Mouse (Mus musculus): ENCODE measurements at regions not wholly inside any gene's neighbourhood (a gene's known extent, or its start where the extent isn't known, plus 50 kb on each side); places are given as distances from the start of the nearest gene placed in this dataset.

GRCm38 (mm10) chr16:62681880-62682279 lies 104.7 kb downstream of the Nsun3 start:
- DNase-seq, result no peak

- DNase-seq, result no peak
These were observed 109.8 kb downstream of the Nsun3 start for GRCm38 (mm10) chr16:62676815-62677214.

- DNase-seq, result no peak
These were observed 129.2 kb downstream of the Nsun3 start for GRCm38 (mm10) chr16:62657383-62657782.

GRCm38 (mm10) chr16:62654436-62654835 lies 132.2 kb downstream of the Nsun3 start:
- DNase-seq, result no peak

DNA sequence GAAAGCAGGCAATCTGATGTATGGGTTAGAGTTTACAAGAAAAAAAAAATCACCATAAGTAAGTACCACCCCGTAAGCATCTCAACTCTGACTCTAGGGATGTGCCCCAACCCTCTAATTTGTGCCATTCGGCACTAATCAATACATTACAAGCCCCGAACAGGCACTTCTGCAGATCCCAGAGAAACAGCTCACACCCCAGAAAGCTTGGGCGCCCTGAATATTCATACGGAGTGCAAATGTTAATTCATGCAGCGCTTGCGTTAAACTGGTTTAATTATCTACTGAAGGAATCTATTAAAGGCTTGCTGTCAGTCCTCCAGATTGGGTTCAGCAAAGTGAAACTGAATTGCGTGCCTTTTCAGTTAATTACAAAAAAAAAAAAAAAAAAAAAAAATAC lies 132.8 kb downstream of the Nsun3 start:
- DNase-seq, result no peak

- no peak for DNase-seq
These were observed 133.7 kb downstream of the Nsun3 start for GRCm38 (mm10) chr16:62652769-62653465.

DNA sequence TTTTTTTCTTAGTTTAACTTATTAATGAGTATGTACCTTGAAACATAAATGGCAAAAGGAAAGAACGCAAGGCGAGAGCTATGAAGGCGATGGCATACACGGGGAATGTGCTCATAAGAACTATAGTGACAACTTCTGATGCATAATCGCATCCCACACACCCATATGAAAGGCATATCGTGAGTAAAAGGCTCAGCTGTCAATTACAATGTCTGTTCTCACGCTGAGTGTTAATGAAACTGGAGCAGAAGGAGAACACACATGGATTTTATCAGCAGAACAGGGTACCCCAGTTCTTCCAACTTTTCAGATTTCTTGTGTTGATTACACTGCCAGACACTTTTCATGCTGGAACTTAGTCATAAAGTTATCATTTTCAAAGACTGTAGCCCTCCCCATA lies 135.8 kb downstream of the Nsun3 start:
- DNase-seq, result no peak

DNA sequence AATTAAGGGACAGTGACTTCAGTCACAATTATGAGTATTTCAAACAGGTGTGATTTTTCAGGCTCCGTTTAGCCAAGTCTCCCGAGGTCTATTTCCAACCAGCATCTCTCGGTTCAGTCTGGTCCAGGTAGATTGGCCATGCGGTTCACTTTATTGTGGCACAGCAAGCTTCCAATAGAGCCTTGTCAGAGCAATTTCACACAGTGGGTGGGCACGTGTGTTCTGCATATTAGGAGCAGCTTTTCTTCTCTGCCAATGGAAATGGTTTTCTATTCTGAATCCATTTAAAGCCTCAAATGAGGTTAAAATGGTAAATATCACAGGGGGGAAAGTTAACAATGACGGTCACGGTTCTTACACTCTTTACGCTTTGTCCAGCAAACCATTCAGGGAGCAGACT lies 138.3 kb downstream of the Nsun3 start:
- DNase-seq, result no peak

GRCm38 (mm10) chr16:62646113-62646512 lies 140.5 kb downstream of the Nsun3 start:
- no peak for DNase-seq

DNA sequence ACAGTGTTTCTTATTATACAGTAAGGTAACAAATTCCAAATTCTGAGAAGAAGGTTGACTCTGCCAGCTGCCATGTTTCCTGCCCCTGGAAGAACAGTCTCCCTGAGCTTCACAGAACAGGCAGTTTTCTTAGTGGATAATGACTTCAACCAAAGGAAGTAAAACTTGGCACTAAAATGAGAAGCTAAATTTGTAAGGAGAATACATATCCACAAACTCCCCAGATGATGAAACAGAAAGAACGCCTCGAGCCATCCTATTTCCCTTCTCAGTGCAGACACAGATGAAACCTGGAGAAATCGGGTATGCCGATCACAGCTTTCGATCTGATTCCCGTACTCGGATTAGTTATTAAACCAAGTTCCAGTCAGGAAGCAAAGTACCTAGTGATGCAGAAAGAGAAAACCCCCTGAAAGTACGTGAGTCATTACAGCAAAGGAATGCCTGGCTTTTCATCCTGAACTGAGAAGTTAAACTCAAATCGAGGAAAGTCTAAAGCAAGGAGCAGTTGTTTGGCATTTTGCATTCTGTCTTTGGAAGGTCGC lies 143.7 kb downstream of the Nsun3 start:
- no peak for DNase-seq

DNA sequence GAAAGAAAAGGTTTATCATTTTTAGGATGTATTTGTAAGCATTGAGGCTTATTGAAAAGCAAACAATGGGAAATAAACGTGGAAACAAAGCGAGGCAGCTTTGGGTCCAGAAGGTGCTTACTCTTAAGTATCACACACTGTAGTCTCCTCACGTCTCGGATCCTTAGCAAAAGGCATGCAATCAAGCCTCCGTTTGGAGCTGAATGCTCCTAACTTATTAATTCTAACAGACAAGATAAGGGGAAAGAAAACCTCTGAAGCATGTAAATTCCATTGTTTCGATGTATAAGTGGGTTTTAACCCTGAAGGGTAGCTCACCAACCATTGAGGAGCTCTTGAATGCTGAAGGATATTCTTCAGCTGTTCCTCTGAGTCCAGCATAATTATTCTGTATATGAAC lies 162.7 kb downstream of the Nsun3 start:
- DNase-seq, result no peak

DNA sequence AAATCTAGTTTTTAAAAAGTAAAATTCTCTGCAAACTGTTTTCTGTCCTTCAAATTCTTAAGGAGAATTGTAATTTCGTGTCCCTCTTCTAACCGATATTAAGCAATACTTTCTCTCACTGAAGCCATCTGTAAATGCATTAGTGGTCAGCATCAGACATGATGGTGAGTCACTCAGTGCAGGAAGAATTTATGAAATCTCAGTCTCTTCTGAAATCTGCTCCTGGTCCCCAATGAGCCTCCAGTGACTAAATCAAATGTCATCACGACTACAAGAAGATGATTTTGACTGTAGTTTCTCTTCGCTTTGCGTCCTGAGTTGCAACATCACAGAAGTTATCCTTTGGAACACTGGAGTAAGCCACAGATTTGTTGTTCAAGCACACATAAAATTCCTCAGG lies 175.7 kb downstream of the Nsun3 start:
- no peak for DNase-seq

- no peak for DNase-seq
These were observed 178.0 kb downstream of the Nsun3 start for GRCm38 (mm10) chr16:62608617-62609016.

DNA sequence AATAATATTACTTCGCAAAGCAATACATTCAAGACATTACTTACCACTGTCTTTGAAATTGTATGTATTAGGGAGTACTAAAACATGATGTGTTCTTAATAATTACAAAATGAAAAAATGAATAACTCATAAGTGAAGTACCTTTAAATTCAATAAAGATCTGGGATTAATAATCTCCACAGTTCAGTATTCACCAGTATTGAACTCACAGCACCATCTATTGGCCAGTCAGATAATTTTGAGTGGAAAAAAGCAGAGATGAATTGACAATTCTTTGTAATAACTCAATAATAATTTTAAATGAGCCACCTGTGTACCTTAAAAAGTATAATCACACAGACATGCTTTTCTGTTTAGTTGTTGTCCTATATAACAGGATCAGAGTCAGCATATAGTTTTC lies 180.7 kb downstream of the Nsun3 start:
- DNase-seq, result no peak

DNA sequence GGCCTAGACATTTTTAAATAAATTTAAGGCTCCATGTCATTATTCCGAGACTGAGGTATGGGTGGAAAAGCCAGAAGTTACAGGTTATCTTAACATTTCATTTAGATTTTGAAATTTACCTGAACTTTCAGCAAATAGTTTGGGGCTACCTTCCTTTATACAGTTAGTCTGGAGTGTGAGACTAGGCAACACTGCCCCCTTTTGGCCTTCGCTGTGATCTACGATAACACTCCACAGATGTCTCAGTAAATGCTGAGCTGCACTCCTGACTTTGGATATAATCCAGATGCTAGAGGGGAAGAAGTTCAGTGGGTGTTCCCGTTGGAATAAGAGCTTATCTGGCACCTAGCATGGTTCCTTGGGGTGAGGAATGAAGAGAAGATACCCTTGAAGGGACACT lies 224.6 kb downstream of the Nsun3 start:
- no peak for DNase-seq

GRCm38 (mm10) chr16:62543156-62543555 lies 243.5 kb downstream of the Nsun3 start:
- no peak for DNase-seq

- DNase-seq, result no peak
These were observed 248.7 kb downstream of the Nsun3 start for GRCm38 (mm10) chr16:62537730-62538479.

GRCm38 (mm10) chr16:62509321-62509720 lies 277.3 kb downstream of the Nsun3 start:
- DNase-seq, result no peak

GRCm38 (mm10) chr16:62506725-62507482 lies 279.7 kb downstream of the Nsun3 start:
- DNase-seq, result no peak

GRCm38 (mm10) chr16:62500870-62501269 lies 285.7 kb downstream of the Nsun3 start:
- DNase-seq, result no peak

- DNase-seq, result no peak
These were observed 286.3 kb downstream of the Nsun3 start for GRCm38 (mm10) chr16:62500334-62500733.

DNA sequence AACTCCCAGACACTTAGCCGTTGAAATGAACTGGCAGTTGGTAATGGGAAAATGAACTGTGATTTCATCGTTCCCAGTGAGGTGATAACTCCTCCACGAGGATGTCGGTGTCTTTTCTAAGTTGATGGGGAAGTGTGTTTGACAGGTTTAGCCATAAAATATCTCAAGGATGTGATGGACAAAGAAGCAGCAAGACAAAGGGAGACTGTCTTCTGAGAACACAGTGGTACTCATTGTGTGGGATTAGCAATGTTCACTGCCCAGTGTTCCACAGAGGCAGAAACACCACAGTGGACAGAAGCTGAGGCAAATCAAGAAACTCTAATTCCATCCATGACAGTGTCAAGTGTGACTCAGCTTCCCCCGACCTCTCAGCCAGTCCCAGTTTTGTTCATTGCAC lies 287.9 kb downstream of the Nsun3 start:
- DNase-seq, result no peak

- no peak for DNase-seq
These were observed 289.9 kb downstream of the Nsun3 start for GRCm38 (mm10) chr16:62496697-62497096.

DNA sequence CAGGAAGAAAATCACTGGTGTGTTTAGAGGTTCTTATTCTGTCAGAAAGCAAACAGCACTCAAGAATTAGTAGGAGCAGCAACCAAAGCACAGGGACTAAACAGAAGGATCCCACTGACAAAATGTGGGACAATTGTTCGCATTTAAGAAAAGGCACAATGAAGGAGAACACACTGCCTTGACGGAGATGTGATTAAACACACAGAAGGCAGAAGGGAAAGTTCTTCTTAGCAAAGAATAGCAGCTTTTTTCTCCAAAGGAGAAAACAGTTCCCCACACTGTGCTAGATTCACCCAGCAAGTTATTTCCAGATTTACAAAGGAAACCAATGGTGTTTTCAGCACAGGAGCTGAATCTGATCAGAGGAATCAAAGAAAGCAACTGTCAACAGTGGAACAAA lies 316.5 kb downstream of the Nsun3 start:
- no peak for DNase-seq

Measured in cerebellum, adult 11-12 months (tissue).